Mouse (Mus musculus) hindbrain, embryonic 12.5 days (tissue): ENCODE data around the gene Cx3cr1. TPM values are rescaled to one million over a fixed set of nuclear protein-coding genes. Genes with fewer than 3 reads are reported as not detected.
"Not testable (repeated sequence)": the region's sequence is repeated elsewhere in the genome, so short reads cannot be mapped to it uniquely, and the experiment has no call there.

Experiments
- ATAC-seq: fragments of 200-750 bp; cut with Nextera tagmentation; 2 replicates; pipeline ENCODE4 v1.8.0; 2017; ENCODE audit warnings: moderate TSS enrichment; ENCODE audit not compliant: low FRiP score
- H3K27ac ChIP-seq: fragments of 300-500 bp; sonication (generic); 2 replicates; pipeline ENCODE4 v1.5.1; 2016; ENCODE audit warnings: mild to moderate bottlenecking
- H3K27me3 ChIP-seq: fragments of 300-500 bp; sonication (generic); 2 replicates; pipeline ENCODE4 v1.6.1; 2016; ENCODE audit warnings: mild to moderate bottlenecking
- H3K36me3 ChIP-seq: fragments of 300-500 bp; sonication (generic); 2 replicates; pipeline ENCODE4 v1.6.1; 2016; ENCODE audit warnings: mild to moderate bottlenecking
- H3K4me1 ChIP-seq: fragments of 300-500 bp; sonication (generic); 2 replicates; pipeline ENCODE4 v1.6.1; 2016
- H3K4me2 ChIP-seq: fragments of 300-500 bp; sonication (generic); replicated peaks from 2 replicates; pipeline ENCODE4 v1.6.1; 2016; ENCODE audit warnings: mild to moderate bottlenecking
- H3K4me3 ChIP-seq: fragments of 300-500 bp; sonication (generic); 2 replicates; pipeline ENCODE4 v1.5.1; 2016; ENCODE audit warnings: mild to moderate bottlenecking
- H3K9ac ChIP-seq: fragments of 300-500 bp; sonication (generic); 2 replicates; pipeline ENCODE4 v1.6.1; 2016; ENCODE audit warnings: mild to moderate bottlenecking, moderate library complexity
- H3K9me3 ChIP-seq: fragments of 300-500 bp; sonication (generic); replicated peaks from 2 replicates; pipeline ENCODE4 v1.6.1; 2016; ENCODE audit warnings: mild to moderate bottlenecking
- WGBS: fragments of 180-500 bp; shearing (Covaris S2); methylation state at CpG from one replicate; pipeline ENCODE4 v1.1.7; 2016; 5-methylcytosine and 5-hydroxymethylcytosine counted together
- polyA plus RNA-seq: library from polyadenylated mRNA; unstranded; fragments of >200 nt; fragmentation: Nextera tagmentation; extraction: Ambion mirVana; gene quantifications from 2 replicates; pipeline ENCODE4 v1.2.1, GENCODE M21; 2016

Gene Cx3cr1
- polyA plus RNA-seq = 7.5 and 8.2 TPM in 2 replicates

- 85% methylated on average over 11 of the region's 11 CpGs for WGBS
- Histone ChIP-seq H3K4me3 (no peak within 1 kb of the TSS), H3K4me2 (no peak within 1 kb of the TSS), H3K4me1 (no peaks in the 10 kb centered on the region), H3K27ac (no peak within 1 kb of the TSS), H3K36me3 (no peaks in the 10 kb centered on the region), H3K27me3 (no peaks in the 10 kb centered on the region), H3K9ac (no peak within 1 kb of the TSS), H3K9me3 (no peaks in the 10 kb centered on the region)
- no peak for ATAC-seq
Measured at GRCm38 (mm10) chr9:120069779-120070178, at the start of gene Cx3cr1. Gene Cx3cr1 (minus strand): TSS chr9:120069879.

- Histone ChIP-seq H3K36me3 (peaks cover 52% of the 10 kb centered on the region), H3K9ac (no peak overlapping the region), H3K9me3 (no peaks in the 10 kb centered on the region), H3K4me2 (no peak overlapping the region), H3K27ac (no peak overlapping the region), H3K27me3 (no peaks in the 10 kb centered on the region), H3K4me3 (no peak overlapping the region), H3K4me1 (no peaks in the 10 kb centered on the region)
- WGBS = 86% methylated on average over 4 of the region's 4 CpGs
- ATAC-seq = no peak
Measured at GRCm38 (mm10) chr9:120118212-120118611, 48.5 kb upstream of the Cx3cr1 start.

GRCm38 (mm10) chr9:120116184-120116624 lies 46.5 kb upstream of the Cx3cr1 start:
- no peak overlapping the region for H3K27ac ChIP-seq
- peaks cover 39% of the 10 kb centered on the region for H3K36me3 ChIP-seq
- H3K9ac ChIP-seq = no peak overlapping the region
- H3K4me2 ChIP-seq = no peak overlapping the region
- H3K4me3 ChIP-seq = no peak overlapping the region
- 85% methylated on average over 8 of the region's 8 CpGs for WGBS
- H3K27me3 ChIP-seq = no peaks in the 10 kb centered on the region
- no peak for ATAC-seq
- peaks cover 3% of the 10 kb centered on the region for H3K4me1 ChIP-seq
- no peaks in the 10 kb centered on the region for H3K9me3 ChIP-seq

GRCm38 (mm10) chr9:120115580-120115979 lies 45.9 kb upstream of the Cx3cr1 start:
- H3K27me3 ChIP-seq = no peaks in the 10 kb centered on the region
- no peaks in the 10 kb centered on the region for H3K9me3 ChIP-seq
- no peak for ATAC-seq
- H3K4me2 ChIP-seq = no peak overlapping the region
- peak overlapping the region; percentile 18; the same call in 1 of the 2 replicates for H3K9ac ChIP-seq
- H3K27ac ChIP-seq = no peak overlapping the region
- WGBS = 87% methylated on average over 5 of the region's 5 CpGs
- peaks cover 32% of the 10 kb centered on the region for H3K36me3 ChIP-seq
- H3K4me3 ChIP-seq = no peak overlapping the region
- peaks cover 7% of the 10 kb centered on the region for H3K4me1 ChIP-seq

- Histone ChIP-seq H3K4me1 (peaks cover 7% of the 10 kb centered on the region), H3K4me3 (no peak overlapping the region), H3K9me3 (no peaks in the 10 kb centered on the region), H3K9ac (no peak overlapping the region), H3K36me3 (peaks cover 24% of the 10 kb centered on the region), H3K4me2 (no peak overlapping the region), H3K27me3 (no peaks in the 10 kb centered on the region), H3K27ac (no peak overlapping the region)
- no peak for ATAC-seq
- 98% methylated on average over 2 of the region's 2 CpGs for WGBS
Measured at GRCm38 (mm10) chr9:120114789-120115151, 45.1 kb upstream of the Cx3cr1 start.

- ATAC-seq = no peak
- Histone ChIP-seq H3K4me1 (peaks cover 7% of the 10 kb centered on the region), H3K27me3 (no peaks in the 10 kb centered on the region), H3K27ac (no peak overlapping the region), H3K4me2 (no peak overlapping the region), H3K9ac (no peak overlapping the region), H3K9me3 (no peaks in the 10 kb centered on the region), H3K4me3 (no peak overlapping the region), H3K36me3 (peaks cover 19% of the 10 kb centered on the region)
- WGBS = 91% methylated on average over 15 of the region's 17 CpGs
Measured at GRCm38 (mm10) chr9:120114051-120114788, 44.5 kb upstream of the Cx3cr1 start.

GRCm38 (mm10) chr9:120113456-120113855 lies 43.8 kb upstream of the Cx3cr1 start:
- Histone ChIP-seq H3K27me3 (no peaks in the 10 kb centered on the region), H3K4me1 (peaks cover 7% of the 10 kb centered on the region), H3K9me3 (no peaks in the 10 kb centered on the region), H3K9ac (no peak overlapping the region), H3K27ac (no peak overlapping the region), H3K36me3 (peaks cover 14% of the 10 kb centered on the region), H3K4me2 (no peak overlapping the region), H3K4me3 (no peak overlapping the region)
- no peak for ATAC-seq
- whole genome bisulfite sequencing = 94% methylated on average over 7 of the region's 7 CpGs

GRCm38 (mm10) chr9:120112472-120112871 lies 42.8 kb upstream of the Cx3cr1 start:
- no peak for ATAC-seq

GRCm38 (mm10) chr9:120111156-120111945 lies 41.7 kb upstream of the Cx3cr1 start:
- peaks cover 7% of the 10 kb centered on the region for H3K4me1 ChIP-seq
- H3K27ac ChIP-seq = peak overlapping the region; percentile 94
- no peak for ATAC-seq
- WGBS = 82% methylated on average over 15 of the region's 15 CpGs
- no peaks in the 10 kb centered on the region for H3K9me3 ChIP-seq
- H3K4me2 ChIP-seq = peak overlapping the region; percentile 60
- H3K36me3 ChIP-seq = no peaks in the 10 kb centered on the region
- H3K27me3 ChIP-seq = no peaks in the 10 kb centered on the region
- peak overlapping the region; percentile 85 for H3K4me3 ChIP-seq
- peak overlapping the region; percentile 51; the same call in 1 of the 2 replicates for H3K9ac ChIP-seq

More at GRCm38 (mm10) chr9:120112472-120112871, 42.8 kb upstream of the Cx3cr1 start:
- Histone ChIP-seq H3K27ac (no peak overlapping the region), H3K9ac (no peak overlapping the region), H3K4me3 (no peak overlapping the region), H3K36me3 (peaks cover 4% of the 10 kb centered on the region), H3K4me2 (no peak overlapping the region), H3K27me3 (no peaks in the 10 kb centered on the region), H3K4me1 (peaks cover 7% of the 10 kb centered on the region), H3K9me3 (no peaks in the 10 kb centered on the region)
- WGBS = 89% methylated on average over 6 of the region's 6 CpGs

- WGBS = 1% methylated on average over 62 of the region's 62 CpGs
- Histone ChIP-seq H3K4me2 (peak within 1 kb of the TSS; percentile 60), H3K36me3 (no peaks in the 10 kb centered on the region), H3K9ac (peak within 1 kb of the TSS; percentile 75), H3K4me3 (peak within 1 kb of the TSS; percentile 85), H3K27ac (peak within 1 kb of the TSS; percentile 94), H3K9me3 (no peaks in the 10 kb centered on the region), H3K4me1 (peaks cover 7% of the 10 kb centered on the region), H3K27me3 (no peaks in the 10 kb centered on the region)
- ATAC-seq = peak; percentile 99
Measured at GRCm38 (mm10) chr9:120110211-120111018, 40.7 kb upstream of the Cx3cr1 start, which contains the start of gene Slc25a38. Gene Slc25a38 (plus strand): TSS chr9:120110374.

- H3K27me3 ChIP-seq, H3K9me3 ChIP-seq, H3K36me3 ChIP-seq, H3K4me1 ChIP-seq, H3K9ac ChIP-seq, H3K27ac ChIP-seq, H3K4me2 ChIP-seq, H3K4me3 ChIP-seq, ATAC-seq: not testable (repeated sequence)
- 93% methylated on average over 12 of the region's 12 CpGs for WGBS
Measured at GRCm38 (mm10) chr9:120108953-120109352, 39.3 kb upstream of the Cx3cr1 start.

GRCm38 (mm10) chr9:120101165-120101564 lies 31.5 kb upstream of the Cx3cr1 start:
- WGBS = 95% methylated on average over 2 of the region's 2 CpGs
- H3K27me3 ChIP-seq = no peaks in the 10 kb centered on the region
- H3K4me3 ChIP-seq = no peak overlapping the region
- H3K36me3 ChIP-seq = no peaks in the 10 kb centered on the region
- no peak overlapping the region for H3K27ac ChIP-seq
- no peak overlapping the region for H3K9ac ChIP-seq
- no peak for ATAC-seq
- H3K4me2 ChIP-seq = no peak overlapping the region
- peaks cover 12% of the 10 kb centered on the region; the same call in 1 of the 2 replicates for H3K9me3 ChIP-seq
- H3K4me1 ChIP-seq = no peaks in the 10 kb centered on the region
